In the genomic region with DNA sequence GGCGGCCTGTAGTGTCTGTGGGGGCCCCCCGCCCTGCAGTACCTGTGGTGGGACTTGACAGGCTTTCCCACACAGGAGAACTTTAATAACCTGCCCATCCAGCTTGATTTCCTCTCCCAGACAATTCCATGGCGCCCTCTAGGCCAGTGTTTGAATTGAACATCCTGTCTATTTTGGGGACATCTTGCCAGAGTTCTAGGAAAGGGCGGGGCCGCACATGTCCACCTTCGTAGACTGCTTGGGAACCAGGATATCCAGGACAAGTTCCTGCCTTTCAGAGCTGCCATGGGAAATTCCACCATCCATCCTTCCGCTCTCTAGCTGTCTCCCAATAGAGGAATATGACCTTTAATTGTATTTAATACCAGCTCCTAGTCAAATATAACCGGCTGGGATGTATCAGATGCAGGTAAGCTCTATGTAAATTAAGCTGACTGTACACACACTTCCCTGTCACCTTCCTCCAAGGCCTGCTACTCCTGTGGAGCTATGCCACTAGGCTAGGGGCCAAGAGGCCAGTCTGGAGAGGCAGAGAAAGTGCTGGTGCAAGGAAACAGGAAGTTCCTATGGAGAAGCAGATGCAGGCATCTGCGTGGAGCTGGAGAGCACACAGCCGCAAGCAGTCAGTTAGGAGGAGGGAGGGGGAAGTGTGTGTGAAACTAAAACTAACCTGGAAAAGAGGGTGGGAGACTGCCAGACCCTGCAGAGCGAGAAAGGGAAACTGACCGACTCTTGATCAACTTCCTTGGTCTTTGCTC, we compare ENCODE assay signal across 11 mouse cellular contexts. TPM values are rescaled to one million over a fixed set of nuclear protein-coding genes. Genes with fewer than 3 reads are reported as not detected.
DNase-seq lines count a peak whose midpoint lies in the region; TF ChIP-seq lines count a peak whose summit lies in the region.
"Had no signal": no experiment of that assay in that cellular context is flagged by ENCODE, and none has a peak within 500 bp of the region (broad histone marks: within the 10 kb centered on the region; RNA-seq: fewer than 3 reads in every experiment).

No protein-coding gene starts in this region.

- peak; percentile 16; the same call in 1 of the 2 replicates for TF ChIP-seq CTCF in gastrocnemius, adult 2 months (IDR thresholded peaks at IDR 0.05)
- TF ChIP-seq CTCF in thymus, adult 2 months (IDR thresholded peaks at IDR 0.05; ENCODE audit: borderline replicate concordance, control insufficient read depth, extremely low read depth, insufficient read depth, low read length, poor library complexity) = no peak
- no peak for TF ChIP-seq CTCF in cerebellum, adult 2 months (IDR thresholded peaks at IDR 0.05; ENCODE audit: borderline replicate concordance, insufficient read depth, low read depth, low read length)

- intact Hi-C loops in gastrocnemius, adult 2 months (cut with DNase I) = no loop called here

- H3K27me3 ChIP-seq in embryonic facial prominence, embryonic 10.5 days (replicated peaks; ENCODE audit: low read depth, poor library complexity, severe bottlenecking) = no peaks in the 10 kb centered on the region
- no peaks in the 10 kb centered on the region for H3K27me3 ChIP-seq in thymus, adult 2 months (ENCODE audit: control insufficient read depth, insufficient read depth, low read length)
- H3K27me3 ChIP-seq in cerebellum, adult 2 months (ENCODE audit: control insufficient read depth, insufficient read depth, low read length) = no peaks in the 10 kb centered on the region
- H3K27me3 ChIP-seq: hindbrain, embryonic 12.5 days; midbrain, embryonic 13.5 days had no signal

- peaks cover 39% of the 10 kb centered on the region for H3K4me1 ChIP-seq in embryonic facial prominence, embryonic 10.5 days
- H3K4me1 ChIP-seq in thymus, adult 2 months (replicated peaks; ENCODE audit: control insufficient read depth, insufficient read depth, low read length) = peaks cover 14% of the 10 kb centered on the region
- no peaks in the 10 kb centered on the region for H3K4me1 ChIP-seq in cerebellum, adult 2 months (ENCODE audit: control insufficient read depth, insufficient read depth, low read length)
- H3K4me1 ChIP-seq: midbrain, embryonic 13.5 days had no signal

- H3K27ac ChIP-seq in gastrocnemius, adult 2 months = peak overlapping the region; percentile 65
- peak overlapping the region; percentile 26; the same call in 1 of the 2 replicates for H3K27ac ChIP-seq in embryonic facial prominence, embryonic 10.5 days (replicated peaks)
- H3K27ac ChIP-seq in thymus, adult 2 months (ENCODE audit: control insufficient read depth, insufficient read depth, low read length) = no peak overlapping the region
- H3K27ac ChIP-seq in cerebellum, adult 2 months (ENCODE audit: insufficient read depth, low read length) = no peak overlapping the region
- H3K27ac ChIP-seq: hindbrain, embryonic 12.5 days; midbrain, embryonic 13.5 days had no signal

- 78% methylated on average over 12 of the region's 12 CpGs for WGBS in embryonic facial prominence, embryonic 10.5 days
- 66% methylated on average over 12 of the region's 12 CpGs for WGBS in thymus, adult 2 months
- WGBS in cerebellum, adult 2 months = 77% methylated on average over 12 of the region's 12 CpGs

- DNase-seq in gastrocnemius, adult 2 months = peak; percentile 38
- DNase-seq in gastrocnemius, postnatal 10 days = no peak
- peak; percentile 23 for DNase-seq in embryonic facial prominence, embryonic 10.5 days (ENCODE audit: low spot score)
- peak; percentile 51 to 64 for DNase-seq in kidney, adult 8-10 months
- DNase-seq in lung, postnatal 10 days = peak; percentile 79
- no peak for DNase-seq in frontal cortex, adult 2 months (ENCODE audit: extremely low spot score in 1 of 2, low spot score in 1 of 2)
- DNase-seq in thymus, adult 2 months = no peak
- no peak for DNase-seq in cerebellum, adult 2 months
- DNase-seq: cerebellum, adult 9-10 months had no signal

- TF ChIP-seq POLR2A in thymus, adult 2 months (IDR thresholded peaks at IDR 0.05; ENCODE audit: control insufficient read depth, extremely low read depth, insufficient read depth, low read length, poor library complexity) = no peak
- TF ChIP-seq POLR2A in cerebellum, adult 2 months (IDR thresholded peaks at IDR 0.05; ENCODE audit: borderline replicate concordance, insufficient read depth, low read length) = no peak

- H3K9me3 ChIP-seq in embryonic facial prominence, embryonic 10.5 days = no peaks in the 10 kb centered on the region
- H3K9me3 ChIP-seq: hindbrain, embryonic 12.5 days; midbrain, embryonic 13.5 days had no signal

- peaks cover 57% of the 10 kb centered on the region for H3K36me3 ChIP-seq in embryonic facial prominence, embryonic 10.5 days (replicated peaks)
- no peaks in the 10 kb centered on the region for H3K36me3 ChIP-seq in thymus, adult 2 months (ENCODE audit: control insufficient read depth, insufficient read depth, low read length)

- no peak overlapping the region for H3K4me3 ChIP-seq in gastrocnemius, adult 2 months
- no peak overlapping the region for H3K4me3 ChIP-seq in embryonic facial prominence, embryonic 10.5 days
- H3K4me3 ChIP-seq in thymus, adult 2 months (ENCODE audit: control insufficient read depth, insufficient read depth, low read length) = no peak overlapping the region
- no peak overlapping the region for H3K4me3 ChIP-seq in cerebellum, adult 2 months (replicated peaks; ENCODE audit: insufficient read depth, low read depth, low read length)
- H3K4me3 ChIP-seq: hindbrain, embryonic 12.5 days; midbrain, embryonic 13.5 days had no signal

RNA-seq across cellular contexts. Expression of a gene that starts 16.2 kb away (rescaled TPM):
- 1 to 10 TPM; 3.3 to 7.0 TPM for total RNA-seq in gastrocnemius, adult 2 months (2021)
- total RNA-seq in gastrocnemius, postnatal 10 days (2021) = 1 to 10 TPM; 5.5 to 5.7 TPM
- polyA plus RNA-seq in embryonic facial prominence, embryonic 10.5 days (2016; fragmentation: Nextera tagmentation; extraction: Ambion mirVana) = 26.2 and 27.8 TPM in 2 replicates
- 21.4 and 22.1 TPM in 2 replicates for polyA plus RNA-seq in frontal cortex, adult 2 months (2012; rRNA removed)
- polyA plus RNA-seq in thymus, adult 2 months (2012; rRNA removed) = 2.1 TPM in 2 replicates
- 18.0 and 19.9 TPM in 2 replicates for polyA plus RNA-seq in cerebellum, adult 2 months (2012; rRNA removed)

RNA-seq across cellular contexts. Expression of a gene that starts 41.8 kb away (rescaled TPM):
- not detected for total RNA-seq in gastrocnemius, adult 2 months (2021)
- not detected for total RNA-seq in gastrocnemius, postnatal 10 days (2021)
- polyA plus RNA-seq in embryonic facial prominence, embryonic 10.5 days (2016; fragmentation: Nextera tagmentation; extraction: Ambion mirVana) = 1.2 and 1.4 TPM in 2 replicates
- polyA plus RNA-seq in frontal cortex, adult 2 months (2012; rRNA removed) = 1.9 and 2.9 TPM in 2 replicates
- polyA plus RNA-seq in thymus, adult 2 months (2012; rRNA removed) = 1.4 and 2.9 TPM in 2 replicates
- polyA plus RNA-seq in cerebellum, adult 2 months (2012; rRNA removed) = 0.31 and 0.33 TPM in 2 replicates

RNA-seq across cellular contexts. Expression of a gene that starts 45.2 kb away (rescaled TPM):
- total RNA-seq in gastrocnemius, adult 2 months (2021) = 10 to 100 TPM; 11.9 to 18.6 TPM
- 10 to 100 TPM; 22.1 to 28.5 TPM for total RNA-seq in gastrocnemius, postnatal 10 days (2021)
- polyA plus RNA-seq in embryonic facial prominence, embryonic 10.5 days (2016; fragmentation: Nextera tagmentation; extraction: Ambion mirVana) = 9.6 and 12.0 TPM in 2 replicates
- 12.1 and 12.3 TPM in 2 replicates for polyA plus RNA-seq in frontal cortex, adult 2 months (2012; rRNA removed)
- polyA plus RNA-seq in thymus, adult 2 months (2012; rRNA removed) = 10.2 and 11.4 TPM in 2 replicates
- 17.3 and 17.8 TPM in 2 replicates for polyA plus RNA-seq in cerebellum, adult 2 months (2012; rRNA removed)

Comparison
In these comparisons a context has a peak if more than half of its experiments do, and no peak if none do; other contexts are left out.
1. DNase-seq: peak in gastrocnemius, adult 2 months (single experiment), embryonic facial prominence, embryonic 10.5 days (single experiment), kidney, adult 8-10 months (2 of 2) and lung, postnatal 10 days (single experiment); none in gastrocnemius, postnatal 10 days (single experiment), frontal cortex, adult 2 months (0 of 2), thymus, adult 2 months (single experiment) and cerebellum, adult 2 months (0 of 2).
2. H3K27ac ChIP-seq: peak in gastrocnemius, adult 2 months (single experiment) and embryonic facial prominence, embryonic 10.5 days (single experiment); none in thymus, adult 2 months (single experiment) and cerebellum, adult 2 months (single experiment).